Mouse (Mus musculus) heart, postnatal 0 days (tissue): ENCODE measurements at regions not wholly inside any gene's neighbourhood (a gene's known extent, or its start where the extent isn't known, plus 50 kb on each side); places are given as distances from the start of the nearest gene placed in this dataset.

Source experiments
- ATAC-seq: fragments of 200-750 bp; cut with Nextera tagmentation; 2 replicates; pipeline ENCODE4 v1.8.0; 2017; ENCODE audit warnings: low read depth, moderate number of reproducible peaks, moderate library complexity; ENCODE audit not compliant: insufficient read depth
- DNase-seq: peaks from one replicate; pipeline ENCODE4 v3.0.0-alpha.2; 2016; ENCODE audit warnings: low spot score
- H3K27ac ChIP-seq: fragments of 300-500 bp; sonication (generic); 2 replicates; pipeline ENCODE4 v1.5.1; 2014; ENCODE audit warnings: low read depth, mild to moderate bottlenecking
- H3K27me3 ChIP-seq: fragments of 300-500 bp; sonication (generic); 2 replicates; pipeline ENCODE4 v1.6.1; 2014; ENCODE audit warnings: low read length, mixed read lengths; ENCODE audit not compliant: control insufficient read depth, insufficient read depth
- H3K36me3 ChIP-seq: fragments of 300-500 bp; sonication (generic); replicated peaks from 2 replicates; pipeline ENCODE4 v1.6.1; 2014; ENCODE audit warnings: low read length, mixed read lengths; ENCODE audit not compliant: control insufficient read depth, insufficient read depth
- H3K4me1 ChIP-seq: fragments of 300-500 bp; sonication (generic); 2 replicates; pipeline ENCODE4 v1.6.1; 2014; ENCODE audit warnings: antibody characterized with exemption; ENCODE audit not compliant: control insufficient read depth, insufficient read depth
- H3K4me2 ChIP-seq: fragments of 300-500 bp; sonication (generic); 2 replicates; pipeline ENCODE4 v1.6.1; 2014; ENCODE audit warnings: low read depth, mild to moderate bottlenecking, low read length, moderate library complexity
- H3K4me3 ChIP-seq: fragments of 300-500 bp; sonication (generic); 2 replicates; pipeline ENCODE4 v1.5.1; 2014; ENCODE audit warnings: low read depth, low read length
- H3K9ac ChIP-seq: fragments of 300-500 bp; sonication (generic); replicated peaks from 2 replicates; pipeline ENCODE4 v1.6.1; 2014; ENCODE audit warnings: low read depth, low read length, mixed read lengths
- H3K9me3 ChIP-seq: fragments of 300-500 bp; sonication (generic); replicated peaks from 2 replicates; pipeline ENCODE4 v1.6.1; 2016; ENCODE audit warnings: low read length; ENCODE audit not compliant: control insufficient read depth
- CTCF ChIP-seq: IDR thresholded peaks from 2 replicates; pipeline ENCODE4 v1.5.1; 2016; ENCODE audit warnings: antibody characterized with exemption, control low read depth, low read depth
- EP300 ChIP-seq: IDR thresholded peaks from 2 replicates; pipeline ENCODE4 v1.6.1; 2016; ENCODE audit warnings: antibody characterized with exemption, low read depth
- WGBS: fragments of 180-500 bp; shearing (Covaris S2); extraction: QIAGEN DNeasy Blood & Tissue Kit; methylation state at CpG from one replicate; pipeline ENCODE4 v1.1.7; 2014; 5-methylcytosine and 5-hydroxymethylcytosine counted together

DNA sequence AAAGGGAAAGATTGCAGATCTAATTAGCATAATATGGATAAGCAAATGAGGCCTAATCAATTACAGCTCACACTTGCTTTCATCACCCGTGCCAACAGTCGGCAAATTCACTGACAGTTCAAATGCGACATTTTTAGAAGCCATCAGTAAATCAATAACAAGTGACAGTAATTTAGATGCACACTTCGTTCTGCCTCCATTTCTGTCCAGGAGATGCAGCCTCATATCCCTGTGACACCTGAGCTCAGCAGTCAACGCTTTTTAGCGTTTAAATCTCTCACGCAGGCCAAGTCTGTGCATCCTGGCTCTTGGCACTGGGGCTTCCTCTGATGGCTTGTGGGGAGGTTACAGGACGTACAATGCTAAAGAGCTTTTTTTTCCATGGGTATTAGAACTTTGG is 218.0 kb downstream of the Nuf2 start:
- Histone ChIP-seq H3K4me3 (no peak overlapping the region), H3K27ac (no peak overlapping the region), H3K36me3 (no peaks in the 10 kb centered on the region), H3K4me2 (no peak overlapping the region), H3K4me1 (no peaks in the 10 kb centered on the region), H3K9me3 (no peaks in the 10 kb centered on the region), H3K27me3 (no peaks in the 10 kb centered on the region), H3K9ac (no peak overlapping the region)
- 77% methylated on average over 8 of the region's 8 CpGs for WGBS
- no peak for ATAC-seq
- no peak for DNase-seq
- no peak for TF ChIP-seq EP300
- no peak for TF ChIP-seq CTCF

DNA sequence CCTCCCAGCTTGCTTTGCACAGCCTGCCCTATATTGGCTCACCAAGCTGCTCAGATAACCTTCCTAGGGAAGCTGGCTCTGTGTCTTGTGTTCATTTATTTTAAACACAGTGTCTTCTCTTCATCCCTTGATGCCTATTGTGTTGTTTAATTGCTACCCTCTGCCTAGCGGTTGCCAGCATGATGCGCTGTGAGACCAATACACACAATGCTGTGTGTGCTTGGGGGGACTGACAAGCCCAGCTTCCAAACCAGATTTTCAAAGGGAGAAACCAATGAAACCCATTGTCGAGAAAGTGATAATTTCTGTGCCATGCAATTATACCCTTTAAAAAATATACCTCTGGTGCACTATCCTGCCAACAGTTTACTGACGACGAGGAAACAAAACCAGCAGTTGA is 247.8 kb downstream of the Nuf2 start:
- Histone ChIP-seq H3K4me1 (no peaks in the 10 kb centered on the region), H3K4me3 (no peak overlapping the region), H3K4me2 (no peak overlapping the region), H3K9me3 (no peaks in the 10 kb centered on the region), H3K9ac (no peak overlapping the region), H3K27ac (no peak overlapping the region), H3K36me3 (no peaks in the 10 kb centered on the region), H3K27me3 (no peaks in the 10 kb centered on the region)
- ATAC-seq: no peak
- TF ChIP-seq CTCF (no peak), EP300 (no peak)
- DNase-seq: no peak
- 95% methylated on average over 5 of the region's 5 CpGs for WGBS

DNA sequence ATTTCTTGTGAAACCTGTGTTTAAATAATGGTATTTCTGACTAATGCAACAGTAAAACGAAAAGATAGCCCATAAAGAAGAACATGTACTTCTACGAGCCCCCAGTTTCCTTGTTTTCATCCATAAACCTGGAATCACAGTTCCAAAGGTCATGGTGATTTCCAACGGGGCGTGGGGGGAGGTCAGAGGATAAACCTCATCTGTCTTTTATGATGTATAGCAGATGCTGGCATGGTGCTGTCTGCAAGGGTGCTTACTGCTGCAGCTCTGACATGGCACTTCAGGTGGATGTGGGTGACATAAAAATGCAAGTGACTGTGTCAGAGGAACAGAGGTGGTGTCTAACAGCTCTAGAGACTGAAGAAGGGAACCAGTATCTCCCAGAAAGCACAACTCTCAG is 260.5 kb downstream of the Nuf2 start:
- 68% methylated on average over 4 of the region's 4 CpGs for whole genome bisulfite sequencing
- Histone ChIP-seq H3K4me1 (no peaks in the 10 kb centered on the region), H3K36me3 (no peaks in the 10 kb centered on the region), H3K27me3 (no peaks in the 10 kb centered on the region), H3K27ac (no peak overlapping the region), H3K9ac (no peak overlapping the region), H3K4me2 (no peak overlapping the region), H3K4me3 (no peak overlapping the region), H3K9me3 (no peaks in the 10 kb centered on the region)
- DNase-seq (no peak), ATAC-seq (no peak)
- no peak for TF ChIP-seq EP300

DNA sequence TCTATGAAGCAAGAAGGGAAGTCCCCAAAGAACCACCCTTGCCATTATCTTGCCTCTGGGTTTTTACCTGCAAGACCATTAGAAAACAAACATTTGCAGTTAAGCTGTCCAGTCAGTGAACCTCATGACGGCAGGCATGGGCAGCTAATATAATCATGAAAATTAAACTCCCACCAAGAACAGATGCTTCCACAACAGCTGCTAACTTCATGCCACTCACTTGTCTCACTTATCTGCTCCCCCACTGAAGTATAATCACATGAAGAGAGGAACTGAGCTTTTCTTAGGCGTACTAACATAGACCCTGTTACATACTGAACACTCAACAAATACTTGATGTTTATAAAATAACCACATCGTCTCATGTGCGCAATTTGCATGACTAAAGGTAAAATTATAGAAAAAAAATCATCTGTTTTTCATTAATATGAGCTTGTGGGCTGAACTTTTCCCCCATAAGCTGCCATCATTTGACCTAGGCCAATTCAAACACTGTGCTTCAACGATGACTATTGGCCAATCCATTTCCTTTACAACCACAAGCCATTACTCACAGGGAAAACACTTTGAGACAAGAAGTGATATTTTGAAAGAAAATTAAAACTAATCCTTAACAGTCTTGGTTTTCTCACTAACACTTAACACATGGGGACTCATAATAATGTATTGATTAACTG is 267.1 kb downstream of the Nuf2 start:
- Histone ChIP-seq H3K4me2 (no peak overlapping the region), H3K9ac (no peak overlapping the region), H3K4me3 (no peak overlapping the region), H3K9me3 (no peaks in the 10 kb centered on the region), H3K36me3 (no peaks in the 10 kb centered on the region), H3K4me1 (no peaks in the 10 kb centered on the region), H3K27me3 (0 out of 2 replicates have a peak, but pooled peaks cover 1% of the 10 kb centered on the region), H3K27ac (no peak overlapping the region)
- no peak for TF ChIP-seq CTCF
- ATAC-seq (no peak), DNase-seq (no peak)
- 72% methylated on average over 5 of the region's 5 CpGs for WGBS

DNA sequence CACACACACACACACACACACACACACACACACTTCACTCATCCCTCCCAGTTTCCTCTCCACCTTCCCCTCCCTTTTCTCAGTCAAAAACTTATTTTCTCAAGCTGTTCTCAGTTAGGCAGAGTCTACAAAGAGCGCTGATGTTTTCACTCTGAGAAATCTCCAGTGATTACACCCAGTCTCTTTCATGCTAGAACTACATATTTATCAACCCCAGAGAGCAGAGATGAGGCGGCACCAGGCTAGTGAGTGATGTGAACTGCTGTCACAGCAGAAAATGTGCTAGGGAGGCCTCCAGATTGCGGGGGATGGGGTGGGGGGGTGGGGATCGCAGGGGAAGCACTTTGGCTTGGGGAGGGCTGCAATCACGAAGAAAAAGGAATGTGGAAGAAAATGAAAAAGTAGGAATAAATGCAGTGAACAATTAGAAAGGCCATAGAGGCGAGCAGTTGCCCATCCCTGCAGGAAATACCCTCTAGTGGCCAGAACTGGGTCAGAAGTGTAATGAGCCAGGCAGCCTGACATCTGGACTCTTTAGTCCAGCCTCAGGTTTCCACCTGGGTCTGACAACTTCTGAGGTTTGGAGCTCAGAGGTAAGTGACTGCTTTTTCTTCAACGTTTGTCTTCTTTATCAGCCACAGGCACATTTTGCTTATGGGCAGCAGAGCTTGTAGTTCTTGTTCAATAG is 276.9 kb downstream of the Nuf2 start:
- 43% methylated on average over 7 of the region's 7 CpGs for WGBS
- Histone ChIP-seq H3K36me3 (no peaks in the 10 kb centered on the region), H3K9me3 (no peaks in the 10 kb centered on the region), H3K9ac (no peak overlapping the region), H3K27ac (no peak overlapping the region), H3K27me3 (peaks cover 37% of the 10 kb centered on the region), H3K4me1 (no peaks in the 10 kb centered on the region), H3K4me3 (no peak overlapping the region), H3K4me2 (no peak overlapping the region)
- ATAC-seq (no peak), DNase-seq (no peak)
- TF ChIP-seq CTCF (peak; percentile 34), EP300 (no peak)

DNA sequence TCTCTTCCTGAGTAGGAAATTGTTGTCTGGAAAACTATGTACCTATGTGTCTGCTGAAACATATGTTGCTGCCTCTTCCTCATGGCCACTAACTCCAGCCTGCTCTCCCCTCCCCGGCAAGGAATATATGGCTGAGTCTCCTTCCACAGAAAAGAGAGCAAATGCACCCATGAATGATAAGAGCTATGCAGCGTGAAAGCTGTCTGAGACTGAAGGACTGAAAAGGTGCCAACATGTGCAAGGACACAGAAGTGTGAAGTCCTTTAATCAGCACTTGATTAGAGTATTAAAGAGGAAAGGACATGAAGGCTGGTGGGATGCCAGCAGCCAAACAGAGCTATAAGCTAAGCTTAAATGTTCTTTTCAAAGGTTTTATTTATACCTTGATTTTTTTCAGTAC is 279.1 kb downstream of the Nuf2 start:
- Histone ChIP-seq H3K36me3 (no peaks in the 10 kb centered on the region), H3K4me3 (no peak overlapping the region), H3K27ac (no peak overlapping the region), H3K4me1 (0 out of 2 replicates have a peak, but pooled peaks cover 5% of the 10 kb centered on the region), H3K9ac (no peak overlapping the region), H3K9me3 (no peaks in the 10 kb centered on the region), H3K27me3 (peaks cover 19% of the 10 kb centered on the region), H3K4me2 (no peak overlapping the region)
- peak; percentile 62 for DNase-seq
- 14% methylated on average over 2 of the region's 2 CpGs for WGBS
- peak; percentile 60 for ATAC-seq
- TF ChIP-seq CTCF: no peak
